Mouse (Mus musculus): ENCODE data around the gene Ank2. TPM values are rescaled to one million over a fixed set of nuclear protein-coding genes. Genes with fewer than 3 reads are reported as not detected.

Gene Ank2
- polyA plus RNA-seq, 1 experiment from 2014 or later: 5.1 TPM

GRCm38 (mm10) chr3:127063654-127064386, 435.3 kb downstream of the Ank2 start:
- no peak overlapping the region for H3K4me2 ChIP-seq (ENCODE audit: low read depth, low read length)
- no peak for ATAC-seq
- no peak for DNase-seq

GRCm38 (mm10) chr3:127059671-127060070, 439.5 kb downstream of the Ank2 start:
- no peaks in the 10 kb centered on the region for H3K9me3 ChIP-seq (ENCODE audit: low read length)
- TF ChIP-seq CTCF (IDR thresholded peaks at IDR 0.05; ENCODE audit: low read depth): no peak
- no peak for TF ChIP-seq EP300 (IDR thresholded peaks at IDR 0.05; ENCODE audit: low read depth)
- no peak overlapping the region for H3K4me2 ChIP-seq (ENCODE audit: low read depth, low read length)
- 79% methylated on average over 4 of the region's 4 CpGs for WGBS (ENCODE audit: insufficient replicate concordance)
- H3K27ac ChIP-seq (ENCODE audit: low read depth): no peak overlapping the region
- no peak overlapping the region for H3K4me3 ChIP-seq (ENCODE audit: low read depth, low read length)
- no peak overlapping the region for H3K9ac ChIP-seq (replicated peaks)
- H3K36me3 ChIP-seq (replicated peaks; ENCODE audit: insufficient read depth, low read length): no peaks in the 10 kb centered on the region
- H3K4me1 ChIP-seq (ENCODE audit: insufficient read depth): no peaks in the 10 kb centered on the region
- H3K27me3 ChIP-seq (ENCODE audit: insufficient read depth, low read length): no peaks in the 10 kb centered on the region
- ATAC-seq (no peak), DNase-seq (no peak)

More at GRCm38 (mm10) chr3:127063654-127064386, 435.3 kb downstream of the Ank2 start:
- Histone ChIP-seq H3K27me3 (ENCODE audit: insufficient read depth, low read length) (no peaks in the 10 kb centered on the region), H3K9ac (replicated peaks) (no peak overlapping the region), H3K27ac (ENCODE audit: low read depth) (no peak overlapping the region), H3K4me1 (ENCODE audit: insufficient read depth) (no peaks in the 10 kb centered on the region), H3K36me3 (replicated peaks; ENCODE audit: insufficient read depth, low read length) (no peaks in the 10 kb centered on the region), H3K9me3 (ENCODE audit: low read length) (no peaks in the 10 kb centered on the region), H3K4me3 (ENCODE audit: low read depth, low read length) (no peak overlapping the region)
- no peak for TF ChIP-seq EP300 (IDR thresholded peaks at IDR 0.05; ENCODE audit: low read depth)
- TF ChIP-seq CTCF (IDR thresholded peaks at IDR 0.05; ENCODE audit: low read depth): no peak
- 78% methylated on average over 5 of the region's 5 CpGs for WGBS (ENCODE audit: insufficient replicate concordance)

- ATAC-seq: no peak
- 69% methylated on average over 7 of the region's 7 CpGs for WGBS (ENCODE audit: insufficient replicate concordance)
Measured at GRCm38 (mm10) chr3:127041288-127041687, 457.9 kb downstream of the Ank2 start.

GRCm38 (mm10) chr3:127038570-127038969, 460.6 kb downstream of the Ank2 start:
- TF ChIP-seq EP300 (IDR thresholded peaks at IDR 0.05; ENCODE audit: low read depth) (no peak), CTCF (IDR thresholded peaks at IDR 0.05; ENCODE audit: low read depth) (no peak)
- WGBS (ENCODE audit: insufficient replicate concordance): 84% methylated on average over 7 of the region's 7 CpGs
- H3K9me3 ChIP-seq (ENCODE audit: low read length): no peaks in the 10 kb centered on the region
- H3K4me3 ChIP-seq (ENCODE audit: low read depth, low read length): no peak overlapping the region
- DNase-seq (no peak), ATAC-seq (no peak)
- H3K9ac ChIP-seq (replicated peaks): no peak overlapping the region
- H3K4me1 ChIP-seq (ENCODE audit: insufficient read depth): no peaks in the 10 kb centered on the region
- no peaks in the 10 kb centered on the region for H3K27me3 ChIP-seq (ENCODE audit: insufficient read depth, low read length)
- H3K4me2 ChIP-seq (ENCODE audit: low read depth, low read length): no peak overlapping the region
- H3K36me3 ChIP-seq (replicated peaks; ENCODE audit: insufficient read depth, low read length): no peaks in the 10 kb centered on the region
- no peak overlapping the region for H3K27ac ChIP-seq (ENCODE audit: low read depth)

More at GRCm38 (mm10) chr3:127041288-127041687, 457.9 kb downstream of the Ank2 start:
- Histone ChIP-seq H3K9ac (replicated peaks) (no peak overlapping the region), H3K9me3 (ENCODE audit: low read length) (no peaks in the 10 kb centered on the region), H3K36me3 (replicated peaks; ENCODE audit: insufficient read depth, low read length) (no peaks in the 10 kb centered on the region), H3K27me3 (ENCODE audit: insufficient read depth, low read length) (no peaks in the 10 kb centered on the region), H3K27ac (ENCODE audit: low read depth) (no peak overlapping the region), H3K4me3 (ENCODE audit: low read depth, low read length) (no peak overlapping the region), H3K4me2 (ENCODE audit: low read depth, low read length) (no peak overlapping the region), H3K4me1 (ENCODE audit: insufficient read depth) (no peaks in the 10 kb centered on the region)
- TF ChIP-seq CTCF (IDR thresholded peaks at IDR 0.05; ENCODE audit: low read depth) (no peak), EP300 (IDR thresholded peaks at IDR 0.05; ENCODE audit: low read depth) (no peak)
- DNase-seq: no peak

- Histone ChIP-seq H3K27me3 (ENCODE audit: insufficient read depth, low read length) (no peaks in the 10 kb centered on the region), H3K36me3 (replicated peaks; ENCODE audit: insufficient read depth, low read length) (no peaks in the 10 kb centered on the region), H3K27ac (ENCODE audit: low read depth) (no peak overlapping the region), H3K9ac (replicated peaks) (no peak overlapping the region), H3K4me2 (ENCODE audit: low read depth, low read length) (no peak overlapping the region), H3K9me3 (ENCODE audit: low read length) (no peaks in the 10 kb centered on the region), H3K4me3 (ENCODE audit: low read depth, low read length) (no peak overlapping the region), H3K4me1 (ENCODE audit: insufficient read depth) (no peaks in the 10 kb centered on the region)
- TF ChIP-seq CTCF (IDR thresholded peaks at IDR 0.05; ENCODE audit: low read depth) (no peak), EP300 (IDR thresholded peaks at IDR 0.05; ENCODE audit: low read depth) (no peak)
- no peak for DNase-seq
- 76% methylated on average over 5 of the region's 5 CpGs for WGBS (ENCODE audit: insufficient replicate concordance)
- ATAC-seq: no peak
Measured at GRCm38 (mm10) chr3:127036118-127036517, 463.0 kb downstream of the Ank2 start.

GRCm38 (mm10) chr3:127035540-127035939, 463.6 kb downstream of the Ank2 start:
- no peaks in the 10 kb centered on the region for H3K36me3 ChIP-seq (replicated peaks; ENCODE audit: insufficient read depth, low read length)

More at GRCm38 (mm10) chr3:127035540-127035939, 463.6 kb downstream of the Ank2 start:
- H3K27me3 ChIP-seq (ENCODE audit: insufficient read depth, low read length): no peaks in the 10 kb centered on the region
- TF ChIP-seq EP300 (IDR thresholded peaks at IDR 0.05; ENCODE audit: low read depth): no peak
- TF ChIP-seq CTCF (IDR thresholded peaks at IDR 0.05; ENCODE audit: low read depth): no peak
- no peak overlapping the region for H3K4me2 ChIP-seq (ENCODE audit: low read depth, low read length)
- no peak overlapping the region for H3K9ac ChIP-seq (replicated peaks)
- H3K4me1 ChIP-seq (ENCODE audit: insufficient read depth): no peaks in the 10 kb centered on the region
- H3K9me3 ChIP-seq (ENCODE audit: low read length): no peaks in the 10 kb centered on the region
- WGBS (ENCODE audit: insufficient replicate concordance): 75% methylated on average over 12 of the region's 12 CpGs
- H3K27ac ChIP-seq (ENCODE audit: low read depth): no peak overlapping the region
- DNase-seq (no peak), ATAC-seq (no peak)
- H3K4me3 ChIP-seq (ENCODE audit: low read depth, low read length): no peak overlapping the region

Measured in liver, postnatal 0 days (tissue).